Mouse (Mus musculus) neural tube, embryonic 13.5 days (tissue): ENCODE results near the gene Nmur1. TPM values are rescaled to one million over a fixed set of nuclear protein-coding genes. Genes with fewer than 3 reads are reported as not detected.
A peak's percentile ranks its signal among the peaks of the same experiment; 100 is the strongest.

Experiments
- ATAC-seq: fragments of 200-750 bp; cut with Nextera tagmentation; 2 replicates; pipeline ENCODE4 v1.8.0; 2017; ENCODE audit warnings: low read depth, mild to moderate bottlenecking, moderate TSS enrichment, moderate library complexity
- H3K27ac ChIP-seq: fragments of 300-500 bp; sonication (generic); replicated peaks from 2 replicates; pipeline ENCODE4 v1.5.1; 2015; ENCODE audit warnings: moderate library complexity, mild to moderate bottlenecking, inconsistent platforms
- H3K27me3 ChIP-seq: fragments of 300-500 bp; sonication (generic); 2 replicates; pipeline ENCODE4 v1.6.1; 2015; ENCODE audit warnings: mild to moderate bottlenecking, inconsistent platforms
- H3K36me3 ChIP-seq: fragments of 300-500 bp; sonication (generic); 2 replicates; pipeline ENCODE4 v1.6.1; 2015; ENCODE audit warnings: mild to moderate bottlenecking, inconsistent platforms
- H3K4me1 ChIP-seq: fragments of 300-500 bp; sonication (generic); replicated peaks from 2 replicates; pipeline ENCODE4 v1.6.1; 2015; ENCODE audit warnings: inconsistent platforms
- H3K4me2 ChIP-seq: fragments of 300-500 bp; sonication (generic); 2 replicates; pipeline ENCODE4 v1.6.1; 2015; ENCODE audit warnings: inconsistent platforms, mild to moderate bottlenecking, moderate library complexity
- H3K4me3 ChIP-seq: fragments of 300-500 bp; sonication (generic); 2 replicates; pipeline ENCODE4 v1.5.1; 2015; ENCODE audit warnings: mild to moderate bottlenecking, inconsistent platforms
- H3K9ac ChIP-seq: fragments of 300-500 bp; sonication (generic); 2 replicates; pipeline ENCODE4 v1.6.1; 2015; ENCODE audit warnings: moderate library complexity, mild to moderate bottlenecking, inconsistent platforms
- H3K9me3 ChIP-seq: fragments of 300-500 bp; sonication (generic); 2 replicates; pipeline ENCODE4 v1.6.1; 2016; ENCODE audit warnings: inconsistent platforms
- whole genome bisulfite sequencing: fragments of 180-500 bp; shearing (Covaris S2); methylation state at CpG from one replicate; pipeline ENCODE4 v1.1.7; 2015; 5-methylcytosine and 5-hydroxymethylcytosine counted together
- polyA plus RNA-seq: library from polyadenylated mRNA; unstranded; fragments of >200 nt; fragmentation: Nextera tagmentation; extraction: Ambion mirVana; gene quantifications from 2 replicates; pipeline ENCODE4 v1.2.1, GENCODE M21; 2015

The Nmur1 gene
- polyA plus RNA-seq, 1 experiment from 2014 or later = 0.49 TPM

GRCm38 (mm10) chr1:86361852-86362615, 64.0 kb downstream of the Nmur1 start:
- Histone ChIP-seq H3K4me3 (no peak overlapping the region), H3K4me2 (no peak overlapping the region), H3K9ac (no peak overlapping the region), H3K27me3 (no peaks in the 10 kb centered on the region), H3K27ac (no peak overlapping the region), H3K4me1 (peaks cover 26% of the 10 kb centered on the region), H3K9me3 (no peaks in the 10 kb centered on the region), H3K36me3 (peaks cover 7% of the 10 kb centered on the region)
- 89% methylated on average over 4 of the region's 4 CpGs for WGBS
- ATAC-seq = no peak

GRCm38 (mm10) chr1:86360441-86360840, 65.6 kb downstream of the Nmur1 start:
- H3K4me1 ChIP-seq = peaks cover 28% of the 10 kb centered on the region
- peak overlapping the region; percentile 89 for H3K4me2 ChIP-seq
- H3K9me3 ChIP-seq = no peaks in the 10 kb centered on the region
- WGBS = 21% methylated on average over 12 of the region's 12 CpGs
- H3K27ac ChIP-seq = peak overlapping the region; percentile 98; the same call in 1 of the 2 replicates
- H3K27me3 ChIP-seq = no peaks in the 10 kb centered on the region
- no peak for ATAC-seq
- peak overlapping the region; percentile 87 for H3K9ac ChIP-seq
- peak overlapping the region; percentile 81 for H3K4me3 ChIP-seq
- H3K36me3 ChIP-seq = peaks cover 23% of the 10 kb centered on the region

GRCm38 (mm10) chr1:86359798-86360179, 66.2 kb downstream of the Nmur1 start:
- no peaks in the 10 kb centered on the region for H3K27me3 ChIP-seq
- H3K4me1 ChIP-seq = peaks cover 28% of the 10 kb centered on the region
- peak overlapping the region; percentile 89 for H3K4me2 ChIP-seq
- peak overlapping the region; percentile 81 for H3K4me3 ChIP-seq
- H3K9ac ChIP-seq = peak overlapping the region; percentile 87
- H3K27ac ChIP-seq = peak overlapping the region; percentile 98
- no peak for ATAC-seq
- WGBS = under 1% methylated on average over 26 of the region's 26 CpGs
- H3K9me3 ChIP-seq = no peaks in the 10 kb centered on the region
- H3K36me3 ChIP-seq = peaks cover 29% of the 10 kb centered on the region

- H3K4me3 ChIP-seq = peak within 1 kb of the TSS; percentile 81
- under 1% methylated on average over 101 of the region's 102 CpGs for WGBS
- peak within 1 kb of the TSS; percentile 92 for H3K9ac ChIP-seq
- ATAC-seq = peak; percentile 98
- H3K4me2 ChIP-seq = peak within 1 kb of the TSS; percentile 89
- peaks cover 35% of the 10 kb centered on the region for H3K36me3 ChIP-seq
- peaks cover 28% of the 10 kb centered on the region for H3K4me1 ChIP-seq
- peak within 1 kb of the TSS; percentile 98 for H3K27ac ChIP-seq
- no peaks in the 10 kb centered on the region for H3K27me3 ChIP-seq
- no peaks in the 10 kb centered on the region for H3K9me3 ChIP-seq
Measured at GRCm38 (mm10) chr1:86358906-86359797, 66.9 kb downstream of the Nmur1 start, which contains the start of gene Ncl. TSS of gene Ncl (minus strand) at chr1:86359400.

- ATAC-seq = no peak
Measured at GRCm38 (mm10) chr1:86358229-86358905, 67.7 kb downstream of the Nmur1 start.

GRCm38 (mm10) chr1:86354186-86354585, 71.8 kb downstream of the Nmur1 start:
- Histone ChIP-seq H3K27me3 (no peaks in the 10 kb centered on the region), H3K4me1 (peaks cover 17% of the 10 kb centered on the region), H3K4me2 (no peak overlapping the region), H3K27ac (no peak overlapping the region), H3K9ac (no peak overlapping the region), H3K9me3 (no peaks in the 10 kb centered on the region), H3K4me3 (no peak overlapping the region), H3K36me3 (peaks cover 83% of the 10 kb centered on the region)
- ATAC-seq = no peak
- 94% methylated on average over 2 of the region's 2 CpGs for WGBS

More at GRCm38 (mm10) chr1:86358229-86358905, 67.7 kb downstream of the Nmur1 start:
- Histone ChIP-seq H3K4me2 (peak overlapping the region; percentile 81), H3K27me3 (no peaks in the 10 kb centered on the region), H3K9me3 (no peaks in the 10 kb centered on the region), H3K9ac (peak overlapping the region; percentile 92), H3K4me3 (peak overlapping the region; percentile 81), H3K4me1 (peaks cover 28% of the 10 kb centered on the region), H3K27ac (peak overlapping the region; percentile 98), H3K36me3 (peaks cover 43% of the 10 kb centered on the region)
- under 1% methylated on average over 41 of the region's 41 CpGs for WGBS

- Histone ChIP-seq H3K9ac (no peak overlapping the region), H3K4me2 (no peak overlapping the region), H3K9me3 (no peaks in the 10 kb centered on the region), H3K4me3 (no peak overlapping the region), H3K27ac (no peak overlapping the region), H3K4me1 (no peaks in the 10 kb centered on the region), H3K36me3 (peaks cover 92% of the 10 kb centered on the region), H3K27me3 (no peaks in the 10 kb centered on the region)
- WGBS = 90% methylated on average over 8 of the region's 8 CpGs
- no peak for ATAC-seq
Measured at GRCm38 (mm10) chr1:86350576-86350975, 75.5 kb downstream of the Nmur1 start.

GRCm38 (mm10) chr1:86349696-86350095, 76.3 kb downstream of the Nmur1 start:
- Histone ChIP-seq H3K4me3 (no peak overlapping the region), H3K27me3 (no peaks in the 10 kb centered on the region), H3K36me3 (peaks cover 84% of the 10 kb centered on the region), H3K4me1 (no peaks in the 10 kb centered on the region), H3K9ac (no peak overlapping the region), H3K9me3 (no peaks in the 10 kb centered on the region), H3K27ac (no peak overlapping the region), H3K4me2 (no peak overlapping the region)
- no peak for ATAC-seq
- whole genome bisulfite sequencing = 81% methylated on average over 1 of the region's 1 CpGs

- H3K36me3 ChIP-seq = peaks cover 79% of the 10 kb centered on the region
- WGBS = 92% methylated on average over 3 of the region's 3 CpGs
- H3K4me2 ChIP-seq = no peak overlapping the region
- H3K9me3 ChIP-seq = no peaks in the 10 kb centered on the region
- no peak for ATAC-seq
- no peak overlapping the region for H3K4me3 ChIP-seq
- H3K27me3 ChIP-seq = no peaks in the 10 kb centered on the region
- no peak overlapping the region for H3K27ac ChIP-seq
- no peaks in the 10 kb centered on the region for H3K4me1 ChIP-seq
- H3K9ac ChIP-seq = no peak overlapping the region
Measured at GRCm38 (mm10) chr1:86349201-86349600, 76.8 kb downstream of the Nmur1 start.

- WGBS = 60% methylated on average over 4 of the region's 4 CpGs
- H3K27me3 ChIP-seq = no peaks in the 10 kb centered on the region
- no peak overlapping the region for H3K4me3 ChIP-seq
- H3K9me3 ChIP-seq = no peaks in the 10 kb centered on the region
- H3K4me2 ChIP-seq = no peak overlapping the region
- H3K9ac ChIP-seq = no peak overlapping the region
- H3K4me1 ChIP-seq = no peaks in the 10 kb centered on the region
- H3K27ac ChIP-seq = no peak overlapping the region
- ATAC-seq = no peak
- H3K36me3 ChIP-seq = peaks cover 75% of the 10 kb centered on the region
Measured at GRCm38 (mm10) chr1:86348801-86349200, 77.2 kb downstream of the Nmur1 start.

- Histone ChIP-seq H3K36me3 (peaks cover 67% of the 10 kb centered on the region), H3K4me1 (no peaks in the 10 kb centered on the region), H3K9me3 (no peaks in the 10 kb centered on the region), H3K4me2 (no peak overlapping the region), H3K27me3 (no peaks in the 10 kb centered on the region), H3K4me3 (no peak overlapping the region), H3K9ac (no peak overlapping the region), H3K27ac (no peak overlapping the region)
- WGBS = 50% methylated on average over 1 of the region's 1 CpGs
- ATAC-seq = no peak
Measured at GRCm38 (mm10) chr1:86348083-86348482, 77.9 kb downstream of the Nmur1 start.

GRCm38 (mm10) chr1:86347716-86348045, 78.3 kb downstream of the Nmur1 start:
- no peak overlapping the region for H3K4me3 ChIP-seq
- H3K9me3 ChIP-seq = no peaks in the 10 kb centered on the region
- no peak overlapping the region for H3K9ac ChIP-seq
- ATAC-seq = no peak
- no peak overlapping the region for H3K4me2 ChIP-seq
- H3K4me1 ChIP-seq = no peaks in the 10 kb centered on the region
- no peak overlapping the region for H3K27ac ChIP-seq
- peaks cover 65% of the 10 kb centered on the region for H3K36me3 ChIP-seq
- no peaks in the 10 kb centered on the region for H3K27me3 ChIP-seq
- 88% methylated on average over 1 of the region's 1 CpGs for WGBS
